In the genomic region with DNA sequence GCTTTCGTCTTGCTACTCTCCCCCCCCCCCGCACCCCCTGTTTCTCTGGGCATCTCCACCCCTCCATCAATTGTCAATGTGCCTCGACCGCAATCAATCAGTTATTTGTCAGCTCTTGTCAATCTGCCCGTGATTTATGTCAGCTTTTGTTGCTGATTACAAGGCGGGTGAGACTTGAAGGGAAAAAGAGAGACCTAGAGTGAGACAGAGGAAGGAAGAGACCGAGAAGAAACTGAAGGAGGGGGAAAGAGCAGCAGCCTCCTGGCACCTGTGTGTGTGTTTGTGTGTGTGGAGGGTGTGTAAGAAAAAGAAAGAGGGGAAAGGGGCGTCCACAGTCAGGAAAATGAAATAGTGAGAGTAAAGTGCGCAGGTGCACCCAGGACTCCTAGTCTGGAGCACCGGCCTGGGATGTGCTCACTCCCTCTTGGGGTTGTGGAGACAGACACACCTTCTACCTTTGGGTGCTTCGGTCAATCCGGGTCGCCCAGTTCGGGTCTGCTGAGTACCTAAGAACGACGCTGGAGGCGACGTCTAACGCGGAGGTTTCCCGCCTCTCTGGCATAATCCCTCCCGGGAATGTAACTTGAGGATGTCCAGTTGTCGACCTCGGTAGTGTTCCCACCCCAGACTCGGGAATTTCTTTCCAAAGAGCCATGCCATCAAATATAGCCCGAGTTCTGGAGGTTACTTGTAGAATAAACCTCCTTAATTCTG, we compare ENCODE assay signal across 7 mouse cellular contexts. TPM values are rescaled to one million over a fixed set of nuclear protein-coding genes. Genes with fewer than 3 reads are reported as not detected.
DNase-seq lines count a peak whose midpoint lies in the region; ATAC-seq and TF ChIP-seq lines count a peak whose summit lies in the region.

No protein-coding gene starts in this region.

- peak overlapping the region; percentile 82 for H3K9ac ChIP-seq in kidney, embryonic 14.5 days (ENCODE audit: low read depth, low read length)
- H3K9ac ChIP-seq in stomach, postnatal 0 days (ENCODE audit: low read length): peak overlapping the region; percentile 82

- peaks cover 47% of the 10 kb centered on the region for H3K4me1 ChIP-seq in heart, embryonic 10.5 days
- peaks cover 7% of the 10 kb centered on the region for H3K4me1 ChIP-seq in kidney, embryonic 14.5 days (ENCODE audit: control insufficient read depth, insufficient read depth, low read length)
- H3K4me1 ChIP-seq in stomach, postnatal 0 days (replicated peaks; ENCODE audit: control insufficient read depth, insufficient read depth): no peaks in the 10 kb centered on the region; the same call in 1 of the 2 replicates

- ATAC-seq in kidney, embryonic 14.5 days (ENCODE audit: low FRiP score, low TSS enrichment): no peak
- no peak for ATAC-seq in stomach, postnatal 0 days (ENCODE audit: low FRiP score, low TSS enrichment)

- H3K36me3 ChIP-seq in heart, embryonic 10.5 days: peaks cover 10% of the 10 kb centered on the region; the same call in 1 of the 2 replicates
- peaks cover 21% of the 10 kb centered on the region for H3K36me3 ChIP-seq in kidney, embryonic 14.5 days (ENCODE audit: control insufficient read depth, insufficient read depth, low read length)
- H3K36me3 ChIP-seq in stomach, postnatal 0 days (ENCODE audit: control insufficient read depth, insufficient read depth, low read length): peaks cover 11% of the 10 kb centered on the region; the same call in 1 of the 2 replicates

- H3K9me3 ChIP-seq in heart, embryonic 10.5 days: no peaks in the 10 kb centered on the region
- H3K9me3 ChIP-seq in kidney, embryonic 14.5 days (ENCODE audit: control insufficient read depth, low read length): no peaks in the 10 kb centered on the region
- H3K9me3 ChIP-seq in stomach, postnatal 0 days (ENCODE audit: control insufficient read depth, low read length): no peaks in the 10 kb centered on the region

- H3K27me3 ChIP-seq in heart, embryonic 10.5 days (ENCODE audit: insufficient read depth, poor library complexity, severe bottlenecking): peaks cover 55% of the 10 kb centered on the region
- no peaks in the 10 kb centered on the region for H3K27me3 ChIP-seq in kidney, embryonic 14.5 days (ENCODE audit: control insufficient read depth, insufficient read depth, low read length)
- H3K27me3 ChIP-seq in stomach, postnatal 0 days (ENCODE audit: control insufficient read depth, insufficient read depth, low read length): no peaks in the 10 kb centered on the region

- peak overlapping the region; percentile 75 for H3K4me2 ChIP-seq in kidney, embryonic 14.5 days (replicated peaks; ENCODE audit: low read depth, low read length)
- peak overlapping the region; percentile 94 for H3K4me2 ChIP-seq in stomach, postnatal 0 days (replicated peaks; ENCODE audit: low read depth)

- DNase-seq in MN1 (ENCODE audit: low spot score): peak; percentile 33
- DNase-seq in adrenal gland, postnatal 36 days: peak; percentile 54 to 57
- DNase-seq in heart, embryonic 10.5 days (ENCODE audit: low spot score): no peak
- peak; percentile 49 for DNase-seq in lung, postnatal 36 days
- peak; percentile 64 for DNase-seq in stomach, postnatal 0 days (ENCODE audit: low spot score)
- no peak for DNase-seq in frontal cortex, postnatal 25 days (ENCODE audit: low spot score in 2 of 2)

- no peak; the same call in 1 of the 2 replicates for TF ChIP-seq CTCF in stomach, postnatal 0 days (IDR thresholded peaks at IDR 0.05; ENCODE audit: low read depth)

- no peak for TF ChIP-seq EP300 in stomach, postnatal 0 days (optimal IDR thresholded peaks at IDR 0.05)

- peak overlapping the region; percentile 88 for H3K27ac ChIP-seq in heart, embryonic 10.5 days
- H3K27ac ChIP-seq in kidney, embryonic 14.5 days (ENCODE audit: low read depth, low read length): peak overlapping the region; percentile 98
- H3K27ac ChIP-seq in stomach, postnatal 0 days (replicated peaks): peak overlapping the region; percentile 99

- under 1% methylated on average over 25 of the region's 26 CpGs for WGBS in heart, embryonic 10.5 days
- WGBS in kidney, embryonic 14.5 days: 1% methylated on average over 26 of the region's 26 CpGs
- 2% methylated on average over 26 of the region's 26 CpGs for WGBS in stomach, postnatal 0 days

- peak overlapping the region; percentile 77 for H3K4me3 ChIP-seq in heart, embryonic 10.5 days
- peak overlapping the region; percentile 99 for H3K4me3 ChIP-seq in kidney, embryonic 14.5 days (ENCODE audit: low read length)
- peak overlapping the region; percentile 90 for H3K4me3 ChIP-seq in stomach, postnatal 0 days (ENCODE audit: low read depth, low read length)

RNA-seq across cellular contexts. Expression of a gene that starts 0.7 kb away (rescaled TPM):
- 10 to 100 TPM; 23.4 to 30.3 TPM for total RNA-seq in adrenal gland, postnatal 36 days (2021)
- 3.2 and 13.4 TPM in 2 replicates for polyA plus RNA-seq in heart, embryonic 10.5 days (2016; fragmentation: Nextera tagmentation; extraction: Ambion mirVana)
- polyA plus RNA-seq in kidney, embryonic 14.5 days (2014; fragmentation: Nextera tagmentation; extraction: Ambion mirVana): 26.7 and 44.3 TPM in 2 replicates
- 10.0 and 11.3 TPM in 2 replicates for polyA plus RNA-seq in stomach, postnatal 0 days (2015; fragmentation: Nextera tagmentation; extraction: Ambion mirVana)

RNA-seq across cellular contexts. Expression of a gene that starts 30.8 kb away (rescaled TPM):
- 1 to 10 TPM; 5.2 to 7.2 TPM for total RNA-seq in adrenal gland, postnatal 36 days (2021)
- 0.60 and 1.1 TPM in 2 replicates for polyA plus RNA-seq in heart, embryonic 10.5 days (2016; fragmentation: Nextera tagmentation; extraction: Ambion mirVana)
- 0.29 and 0.53 TPM in 2 replicates for polyA plus RNA-seq in kidney, embryonic 14.5 days (2014; fragmentation: Nextera tagmentation; extraction: Ambion mirVana)
- polyA plus RNA-seq in stomach, postnatal 0 days (2015; fragmentation: Nextera tagmentation; extraction: Ambion mirVana): 0.39 and 0.46 TPM in 2 replicates

Comparison
In these comparisons a context has a peak if more than half of its experiments do, and no peak if none do; other contexts are left out.
1. DNase-seq: peak in MN1 (single experiment), adrenal gland, postnatal 36 days (2 of 2), lung, postnatal 36 days (single experiment) and stomach, postnatal 0 days (single experiment); none in heart, embryonic 10.5 days (single experiment) and frontal cortex, postnatal 25 days (0 of 2).
2. Peak in every context shown above with its lines, with median percentiles within 50 percentile points of each other: H3K27ac ChIP-seq and H3K4me3 ChIP-seq.